Mouse (Mus musculus): ENCODE measurements around the gene Nepn. TPM values are rescaled to one million over a fixed set of nuclear protein-coding genes. Genes with fewer than 3 reads are reported as not detected.

Gene Nepn
- polyA plus RNA-seq, 1 experiment from 2014 or later, result not detected

DNA sequence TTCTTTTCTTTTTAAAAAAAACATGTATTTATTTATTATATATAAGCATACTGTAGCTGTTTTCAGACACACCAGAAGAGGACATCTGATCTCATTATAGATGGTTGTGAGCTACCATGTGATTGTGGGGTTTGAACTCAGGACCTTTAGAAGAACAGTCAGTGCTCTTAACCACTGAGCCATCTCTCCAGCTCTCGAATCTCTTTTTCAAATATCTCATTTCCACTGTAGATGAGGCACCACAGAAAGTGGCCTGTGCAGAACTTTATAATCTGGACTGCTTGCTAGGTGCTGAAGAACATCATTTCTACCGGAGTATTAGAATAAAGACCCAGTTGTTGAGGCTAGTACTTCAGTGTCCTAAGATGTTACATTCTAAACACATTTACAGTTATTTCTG, 26.2 kb downstream of the Nepn start:
- Histone ChIP-seq H3K4me3 (no peak overlapping the region), H3K9ac (no peak overlapping the region), H3K27ac (no peak overlapping the region), H3K4me1 (peaks cover 22% of the 10 kb centered on the region), H3K36me3 (ENCODE audit: poor library complexity, severe bottlenecking) (no peaks in the 10 kb centered on the region), H3K4me2 (no peak overlapping the region), H3K9me3 (replicated peaks) (no peaks in the 10 kb centered on the region), H3K27me3 (peaks cover 5% of the 10 kb centered on the region)
- no peak for ATAC-seq
- 88% methylated on average over 2 of the region's 2 CpGs for WGBS

DNA sequence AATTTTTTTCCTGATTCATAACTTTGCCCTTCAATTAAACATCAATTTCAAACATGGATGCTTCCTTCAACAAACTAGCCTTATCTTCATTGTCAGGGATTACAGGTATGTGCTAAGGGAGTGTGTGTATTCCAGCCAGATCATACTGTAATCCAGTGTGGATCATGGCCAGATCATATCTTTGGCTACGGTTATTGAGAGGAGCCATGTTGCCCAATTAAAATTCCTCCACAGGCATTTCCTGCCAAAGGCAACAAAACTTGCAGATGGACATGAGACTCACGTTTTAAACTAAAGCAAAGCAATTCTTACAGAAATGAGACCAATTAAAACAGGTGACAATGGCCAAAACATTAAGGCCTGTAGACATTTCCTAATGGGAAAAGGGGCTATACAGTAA, 27.7 kb downstream of the Nepn start:
- H3K27me3 ChIP-seq, result peaks cover 5% of the 10 kb centered on the region
- H3K27ac ChIP-seq, result no peak overlapping the region
- no peaks in the 10 kb centered on the region for H3K9me3 ChIP-seq (replicated peaks)
- 65% methylated on average over 2 of the region's 2 CpGs for WGBS
- H3K4me2 ChIP-seq, result peak overlapping the region; percentile 56
- peaks cover 34% of the 10 kb centered on the region for H3K4me1 ChIP-seq
- H3K36me3 ChIP-seq (ENCODE audit: poor library complexity, severe bottlenecking), result no peaks in the 10 kb centered on the region
- H3K4me3 ChIP-seq, result peak overlapping the region; percentile 96; the same call in 1 of the 2 replicates
- no peak overlapping the region for H3K9ac ChIP-seq
- ATAC-seq, result no peak

DNA sequence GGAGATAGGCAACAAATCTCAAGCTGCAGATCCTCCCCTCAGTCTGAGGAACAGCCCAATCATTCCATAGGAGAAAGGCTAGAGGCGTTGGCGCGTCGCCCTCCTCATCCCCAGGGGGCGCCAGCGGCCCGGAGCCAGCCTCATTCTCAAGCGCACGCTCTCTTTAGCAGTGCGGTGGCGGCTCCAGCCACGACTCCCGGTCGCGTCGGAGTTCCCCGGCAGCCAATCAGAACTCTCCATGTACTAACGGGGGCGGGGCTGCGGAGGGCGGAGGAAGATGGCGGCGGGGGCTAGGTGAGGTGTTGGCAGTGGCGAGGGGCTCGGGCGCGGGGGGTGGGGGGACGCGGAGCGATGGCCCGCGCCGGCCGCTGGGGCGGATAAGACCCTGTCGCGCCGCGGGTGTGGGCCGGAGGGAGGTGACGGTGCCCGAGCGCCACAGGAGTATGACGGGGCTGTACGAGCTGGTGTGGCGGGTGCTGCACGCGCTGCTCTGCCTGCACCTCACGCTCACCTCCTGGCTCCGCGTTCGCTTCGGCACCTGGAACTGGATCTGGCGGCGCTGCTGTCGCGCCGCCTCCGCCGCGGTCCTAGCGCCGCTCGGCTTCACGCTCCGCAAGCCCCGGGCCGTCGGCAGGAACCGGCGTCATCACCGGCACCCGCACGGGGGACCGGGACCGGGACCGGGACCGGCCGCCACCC, 28.7 kb downstream of the Nepn start, which contains the start of gene Nus1:
Gene Nus1 (plus strand): TSS at position 249 of the 699 bp plus-strand sequence.
- no peaks in the 10 kb centered on the region for H3K36me3 ChIP-seq (ENCODE audit: poor library complexity, severe bottlenecking)
- H3K4me3 ChIP-seq, result peak within 1 kb of the TSS; percentile 96
- peaks cover 5% of the 10 kb centered on the region for H3K27me3 ChIP-seq
- peak within 1 kb of the TSS; percentile 74 for H3K4me2 ChIP-seq
- ATAC-seq, result peak; percentile 99
- peaks cover 34% of the 10 kb centered on the region for H3K4me1 ChIP-seq
- H3K9me3 ChIP-seq (replicated peaks), result no peaks in the 10 kb centered on the region
- 1% methylated on average over 52 of the region's 79 CpGs for WGBS
- peak within 1 kb of the TSS; percentile 92 for H3K9ac ChIP-seq
- H3K27ac ChIP-seq, result peak within 1 kb of the TSS; percentile 94

DNA sequence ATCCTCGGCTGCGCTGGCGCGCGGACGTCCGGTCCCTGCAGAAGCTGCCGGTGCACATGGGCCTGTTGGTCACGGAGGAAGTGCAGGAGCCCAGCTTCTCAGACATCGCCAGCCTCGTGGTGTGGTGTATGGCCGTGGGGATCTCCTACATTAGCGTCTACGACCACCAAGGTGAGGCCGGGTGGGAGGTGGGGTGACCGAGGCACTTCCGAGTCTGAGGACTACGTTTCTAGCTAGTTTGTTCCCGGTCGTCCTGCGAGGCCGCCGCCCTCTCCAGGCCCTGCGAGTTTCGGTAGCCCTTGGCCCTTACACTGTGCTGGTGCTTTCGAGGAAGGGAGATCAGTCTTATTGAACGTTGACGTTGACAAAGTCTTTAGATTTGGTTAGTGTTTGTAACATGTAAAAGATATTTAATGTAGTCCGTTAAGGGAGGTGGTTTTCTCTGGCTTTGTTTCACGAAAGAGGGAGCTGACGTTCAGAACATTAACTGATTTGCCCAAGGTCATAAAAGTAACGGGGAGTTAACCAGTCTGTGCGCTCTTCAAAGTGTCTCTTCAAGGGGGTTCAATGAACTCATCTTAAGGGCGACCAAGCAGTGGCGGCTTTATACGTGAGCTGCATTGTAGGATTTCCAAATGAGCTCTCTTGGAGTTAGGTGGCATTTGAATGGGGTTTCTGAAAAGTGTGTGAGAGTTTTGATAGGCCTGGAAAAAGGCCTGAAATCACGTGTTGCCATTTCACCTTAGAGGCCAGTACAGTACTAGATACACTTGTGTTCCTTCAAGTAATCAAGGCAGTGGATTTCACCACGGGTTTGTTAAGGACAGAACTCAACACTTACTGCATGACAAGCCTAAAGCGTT, 29.5 kb downstream of the Nepn start:
- no peaks in the 10 kb centered on the region for H3K36me3 ChIP-seq (ENCODE audit: poor library complexity, severe bottlenecking)
- H3K9me3 ChIP-seq (replicated peaks), result no peaks in the 10 kb centered on the region
- peak overlapping the region; percentile 92 for H3K9ac ChIP-seq
- peak; percentile 48 for ATAC-seq
- peak overlapping the region; percentile 96 for H3K4me3 ChIP-seq
- peak overlapping the region; percentile 94 for H3K27ac ChIP-seq
- 2% methylated on average over 39 of the region's 39 CpGs for WGBS
- peaks cover 5% of the 10 kb centered on the region for H3K27me3 ChIP-seq
- peak overlapping the region; percentile 74 for H3K4me2 ChIP-seq
- peaks cover 34% of the 10 kb centered on the region for H3K4me1 ChIP-seq

DNA sequence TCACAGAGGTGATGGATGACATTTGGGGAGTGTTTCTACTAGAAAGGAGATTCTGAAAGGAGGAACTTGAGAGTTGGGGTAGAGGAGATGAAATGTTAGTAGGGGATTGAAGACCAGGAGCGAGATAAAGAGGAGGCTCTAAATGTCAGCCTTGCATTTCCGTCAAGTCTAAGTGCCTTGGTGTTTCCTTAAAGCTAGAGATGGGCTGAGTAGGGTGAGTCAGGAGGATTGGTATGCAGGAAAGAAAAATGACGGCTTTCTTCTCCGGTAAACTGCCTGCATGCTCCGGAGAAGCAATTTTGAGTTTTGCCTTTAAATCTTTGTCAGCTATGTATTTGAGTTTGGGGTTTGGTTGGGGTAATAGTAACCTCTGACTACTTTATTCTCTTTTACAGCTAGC, 30.2 kb downstream of the Nepn start:
- 75% methylated on average over 5 of the region's 5 CpGs for WGBS

DNA sequence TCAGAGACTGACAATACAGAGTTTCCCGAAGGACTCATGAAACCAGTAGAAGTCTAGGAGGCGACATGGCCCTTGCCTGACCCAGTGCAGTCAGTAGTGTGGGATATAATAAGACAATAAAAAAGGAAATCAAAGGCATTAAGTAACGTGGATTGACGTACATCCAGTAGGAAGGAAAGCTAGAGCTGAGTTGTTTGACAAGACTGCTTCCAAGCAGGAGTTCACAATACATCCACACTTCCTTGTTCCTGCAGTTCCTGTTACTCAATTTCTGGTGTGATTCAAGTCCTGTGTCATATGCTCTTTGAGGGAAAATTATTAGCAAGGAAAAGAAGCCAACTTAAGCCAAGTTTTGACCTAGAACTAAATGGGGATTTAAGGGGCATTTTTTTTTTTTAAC, 30.6 kb downstream of the Nepn start:
- peak overlapping the region; percentile 96 for H3K4me3 ChIP-seq

More for the DNA sequence above, 30.2 kb downstream of the Nepn start:
- Histone ChIP-seq H3K4me1 (peaks cover 34% of the 10 kb centered on the region), H3K27me3 (peaks cover 5% of the 10 kb centered on the region), H3K4me2 (peak overlapping the region; percentile 74), H3K36me3 (ENCODE audit: poor library complexity, severe bottlenecking) (no peaks in the 10 kb centered on the region), H3K4me3 (peak overlapping the region; percentile 96), H3K9me3 (replicated peaks) (no peaks in the 10 kb centered on the region), H3K27ac (no peak overlapping the region), H3K9ac (peak overlapping the region; percentile 92)
- no peak for ATAC-seq

DNA sequence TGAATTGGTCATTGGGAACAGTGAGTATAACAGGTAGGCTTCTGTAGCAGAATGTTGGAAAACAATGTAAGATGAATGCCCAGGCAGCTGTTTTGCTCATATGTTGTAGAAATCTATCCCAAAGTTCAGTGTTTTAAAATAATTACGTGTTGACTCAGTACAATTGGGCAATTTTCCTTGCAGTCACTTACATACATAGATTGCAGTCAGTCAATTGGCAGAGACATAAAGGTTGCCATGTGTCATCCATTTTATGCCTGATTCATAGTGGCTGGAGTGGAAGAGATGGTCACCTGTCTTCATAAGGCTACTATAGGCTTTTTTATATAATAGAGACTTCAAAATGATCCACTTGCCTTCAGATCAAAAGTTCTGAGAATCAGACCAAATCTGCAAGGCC, 31.8 kb downstream of the Nepn start:
- Histone ChIP-seq H3K9ac (no peak overlapping the region), H3K4me1 (peaks cover 34% of the 10 kb centered on the region), H3K4me3 (no peak overlapping the region), H3K27me3 (peaks cover under 1% of the 10 kb centered on the region; the same call in 1 of the 2 replicates), H3K27ac (no peak overlapping the region), H3K4me2 (no peak overlapping the region), H3K36me3 (ENCODE audit: poor library complexity, severe bottlenecking) (no peaks in the 10 kb centered on the region), H3K9me3 (replicated peaks) (no peaks in the 10 kb centered on the region)
- WGBS, result 89% methylated on average over 1 of the region's 1 CpGs
- no peak for ATAC-seq

More for the DNA sequence above, 30.6 kb downstream of the Nepn start:
- Histone ChIP-seq H3K9ac (0 out of 2 replicates have a peak overlapping the region, but pooled peaks have one; percentile 23), H3K27ac (no peak overlapping the region), H3K4me1 (peaks cover 34% of the 10 kb centered on the region), H3K4me2 (peak overlapping the region; percentile 74), H3K27me3 (peaks cover 5% of the 10 kb centered on the region), H3K9me3 (replicated peaks) (no peaks in the 10 kb centered on the region), H3K36me3 (ENCODE audit: poor library complexity, severe bottlenecking) (no peaks in the 10 kb centered on the region)
- WGBS, result 74% methylated on average over 4 of the region's 4 CpGs
- ATAC-seq, result no peak

DNA sequence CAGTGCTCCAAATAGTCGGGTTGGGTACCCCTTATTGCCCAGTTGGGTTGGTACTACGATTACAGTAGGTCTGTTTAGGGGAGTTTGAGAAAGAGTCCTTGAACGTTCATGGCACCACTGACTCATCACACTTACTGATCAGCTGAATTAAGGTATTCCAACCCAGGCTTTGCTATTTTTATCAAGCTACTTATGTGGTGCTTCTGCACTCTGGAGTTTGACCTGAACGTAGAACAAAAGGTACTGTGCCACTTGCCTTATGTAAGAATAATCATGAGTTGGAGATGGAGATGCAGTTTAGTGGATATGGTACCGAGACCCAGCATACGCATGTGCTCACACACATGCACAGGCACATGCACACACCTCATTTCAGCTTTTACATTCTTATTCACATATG, 32.9 kb downstream of the Nepn start:
- WGBS, result 94% methylated on average over 6 of the region's 6 CpGs
- peaks cover 36% of the 10 kb centered on the region for H3K4me1 ChIP-seq

DNA sequence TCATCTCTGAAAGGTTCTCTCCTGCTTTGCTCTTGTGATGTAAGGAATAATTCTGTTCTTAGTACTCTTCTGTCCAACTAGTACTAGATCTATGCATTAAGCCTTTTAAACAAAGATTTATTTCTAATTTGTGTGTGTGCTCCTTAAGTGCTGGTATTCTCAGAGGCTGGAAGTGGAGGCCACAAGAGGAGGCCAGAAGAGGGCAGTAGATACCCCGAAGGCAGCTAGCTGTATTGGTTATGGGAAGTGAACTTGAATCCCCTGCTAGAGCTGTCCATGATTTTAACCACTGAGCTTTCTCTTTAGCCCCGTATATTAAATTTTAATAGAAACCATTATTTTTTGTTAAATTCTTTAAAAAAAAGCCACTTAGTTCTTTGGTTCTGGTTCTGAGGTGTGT, 34.3 kb downstream of the Nepn start:
- H3K27ac ChIP-seq, result no peak overlapping the region
- no peaks in the 10 kb centered on the region for H3K27me3 ChIP-seq
- peaks cover 42% of the 10 kb centered on the region for H3K4me1 ChIP-seq
- H3K4me2 ChIP-seq, result no peak overlapping the region
- H3K9ac ChIP-seq, result no peak overlapping the region
- WGBS, result 81% methylated on average over 2 of the region's 2 CpGs
- no peak for ATAC-seq
- no peaks in the 10 kb centered on the region for H3K36me3 ChIP-seq (ENCODE audit: poor library complexity, severe bottlenecking)
- no peaks in the 10 kb centered on the region for H3K9me3 ChIP-seq (replicated peaks)
- no peak overlapping the region for H3K4me3 ChIP-seq

More for the DNA sequence above, 32.9 kb downstream of the Nepn start:
- H3K27me3 ChIP-seq, result no peaks in the 10 kb centered on the region
- no peak overlapping the region for H3K4me2 ChIP-seq
- no peaks in the 10 kb centered on the region for H3K9me3 ChIP-seq (replicated peaks)
- no peak overlapping the region for H3K9ac ChIP-seq
- no peak overlapping the region for H3K27ac ChIP-seq
- H3K4me3 ChIP-seq, result no peak overlapping the region
- H3K36me3 ChIP-seq (ENCODE audit: poor library complexity, severe bottlenecking), result no peaks in the 10 kb centered on the region
- ATAC-seq, result no peak

DNA sequence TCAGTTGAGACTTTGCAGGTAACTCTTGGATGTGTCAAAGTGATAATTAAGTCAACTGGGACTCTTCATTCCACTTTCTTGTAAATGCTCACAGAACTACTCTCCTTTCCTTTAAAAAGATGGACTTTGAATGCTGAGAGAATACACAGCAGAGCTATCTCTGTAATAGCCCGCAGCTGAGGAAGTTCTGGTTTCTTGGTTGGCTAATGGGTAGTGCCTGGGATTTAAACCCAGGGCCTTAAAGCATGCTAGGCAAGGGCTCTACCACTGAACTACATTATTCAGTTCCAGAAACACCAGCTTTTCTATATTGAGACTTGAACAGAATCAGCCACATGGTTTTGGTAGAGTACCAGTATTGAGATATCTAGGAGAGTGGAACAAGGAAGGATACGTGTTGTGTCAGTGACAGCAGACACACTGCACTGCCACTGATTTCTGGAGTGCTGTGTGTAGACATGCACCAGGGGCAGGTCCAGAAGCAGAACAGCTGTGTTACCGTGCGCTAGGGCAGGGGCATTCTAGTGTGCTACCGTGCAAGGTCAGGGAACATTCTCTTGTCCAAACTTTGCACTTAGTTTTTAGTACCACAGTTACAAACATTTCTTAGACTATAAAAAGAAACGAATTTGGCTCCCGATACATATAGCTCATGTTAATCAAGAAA, 37.7 kb downstream of the Nepn start:
- H3K4me3 ChIP-seq, result no peak overlapping the region
- WGBS, result 91% methylated on average over 7 of the region's 7 CpGs
- no peak for ATAC-seq
- no peak overlapping the region for H3K9ac ChIP-seq
- no peaks in the 10 kb centered on the region for H3K9me3 ChIP-seq (replicated peaks)
- peaks cover 18% of the 10 kb centered on the region for H3K36me3 ChIP-seq (ENCODE audit: poor library complexity, severe bottlenecking)
- peaks cover 14% of the 10 kb centered on the region for H3K4me1 ChIP-seq
- no peaks in the 10 kb centered on the region for H3K27me3 ChIP-seq
- no peak overlapping the region for H3K4me2 ChIP-seq
- H3K27ac ChIP-seq, result no peak overlapping the region

DNA sequence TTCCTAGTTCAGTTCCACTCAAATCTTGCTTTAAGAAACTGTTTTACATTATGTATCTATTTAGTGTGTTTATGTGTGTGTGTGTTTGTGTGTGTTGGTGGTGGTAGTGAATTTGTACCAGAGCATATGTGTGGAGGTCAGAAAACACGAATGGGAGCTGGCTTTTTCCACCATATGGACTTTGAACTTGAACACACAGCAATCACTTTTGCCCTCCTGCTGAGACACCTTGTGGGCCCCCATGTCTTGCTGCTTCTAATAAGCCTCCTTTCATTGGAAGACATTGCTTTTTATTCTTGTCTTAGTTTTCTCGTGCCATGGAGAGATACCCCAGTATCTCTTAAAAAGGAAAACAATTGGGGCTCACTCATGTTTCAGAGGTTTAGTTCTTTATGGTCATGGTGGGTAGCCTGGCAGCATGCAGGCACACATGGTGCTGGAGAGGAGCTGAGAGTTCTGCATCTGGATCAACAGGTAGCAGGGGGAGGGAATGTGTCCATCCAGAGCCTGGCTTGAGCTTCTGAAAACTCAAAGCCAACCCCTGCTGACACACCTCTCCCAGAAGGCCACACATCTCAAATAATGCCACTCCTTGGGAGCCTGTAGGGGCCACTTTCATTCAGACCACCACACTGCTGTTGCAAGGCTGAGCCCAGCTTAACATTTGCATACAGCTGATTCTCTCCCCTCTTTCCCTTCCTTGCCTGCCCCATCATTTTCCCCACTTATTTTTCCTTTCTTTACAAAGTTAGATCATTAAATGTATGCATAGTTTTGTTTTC, 39.1 kb downstream of the Nepn start:
- Histone ChIP-seq H3K4me2 (no peak overlapping the region), H3K4me1 (peaks cover 14% of the 10 kb centered on the region), H3K27me3 (no peaks in the 10 kb centered on the region), H3K4me3 (no peak overlapping the region), H3K9ac (no peak overlapping the region), H3K9me3 (replicated peaks) (no peaks in the 10 kb centered on the region), H3K36me3 (ENCODE audit: poor library complexity, severe bottlenecking) (peaks cover 30% of the 10 kb centered on the region), H3K27ac (peak overlapping the region; percentile 14; the same call in 1 of the 2 replicates)
- WGBS, result 23% methylated on average over 2 of the region's 2 CpGs
- ATAC-seq, result peak; percentile 70; the same call in 1 of the 2 replicates

Data from forebrain, embryonic 13.5 days (tissue).